Mouse (Mus musculus) WW6 (cell line): ENCODE results near the gene Fbxo21.

Experiments
- DNase-seq: peaks from one replicate; pipeline ENCODE4 v3.0.0-alpha.2; 2013; ENCODE audit warnings: low read depth, low spot score

The Fbxo21 gene

DNA sequence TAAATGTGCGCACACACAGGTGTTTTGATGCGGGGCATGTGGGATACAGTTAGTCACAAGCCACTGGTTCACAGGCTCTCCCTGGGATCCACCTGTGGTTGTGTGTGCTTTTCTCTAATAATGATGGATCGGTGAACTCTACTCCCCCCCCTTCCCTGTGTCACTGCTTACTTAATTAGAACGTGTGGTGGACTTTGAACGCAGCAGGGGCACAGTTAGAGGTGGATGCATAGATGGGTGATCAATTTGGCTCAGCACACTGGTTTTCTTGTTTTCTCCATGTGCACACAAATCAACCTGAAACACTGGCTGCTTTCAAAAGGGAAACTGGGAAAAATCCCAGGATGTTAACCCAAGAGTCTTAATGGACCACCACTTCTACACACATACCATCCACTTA, 2.6 kb downstream of the Fbxo21 start:
- DNase-seq: no peak

GRCm38 (mm10) chr5:117980921-117981320, 4.4 kb downstream of the Fbxo21 start:
- DNase-seq: no peak

DNA sequence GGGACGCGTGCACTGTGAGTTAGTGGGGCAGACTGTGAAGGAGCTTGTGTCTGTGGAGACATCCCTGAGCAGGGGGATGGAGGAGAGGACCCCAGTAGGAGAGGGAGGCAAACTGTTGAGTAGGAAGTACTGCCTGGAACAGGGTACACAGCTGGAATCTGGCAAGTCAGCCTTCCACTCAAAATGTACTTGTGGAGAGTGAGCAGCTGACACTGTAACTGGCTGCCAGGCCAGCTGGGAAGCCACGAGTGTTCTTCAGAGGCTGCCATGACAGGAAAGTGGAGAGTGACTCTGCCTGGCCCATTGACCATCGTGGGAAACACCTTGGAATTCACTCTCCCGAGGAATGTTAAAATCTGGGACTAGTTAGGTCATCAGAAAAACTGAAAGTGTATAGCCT, 5.4 kb downstream of the Fbxo21 start:
- no peak for DNase-seq

GRCm38 (mm10) chr5:117986327-117986726, 9.8 kb downstream of the Fbxo21 start:
- no peak for DNase-seq

DNA sequence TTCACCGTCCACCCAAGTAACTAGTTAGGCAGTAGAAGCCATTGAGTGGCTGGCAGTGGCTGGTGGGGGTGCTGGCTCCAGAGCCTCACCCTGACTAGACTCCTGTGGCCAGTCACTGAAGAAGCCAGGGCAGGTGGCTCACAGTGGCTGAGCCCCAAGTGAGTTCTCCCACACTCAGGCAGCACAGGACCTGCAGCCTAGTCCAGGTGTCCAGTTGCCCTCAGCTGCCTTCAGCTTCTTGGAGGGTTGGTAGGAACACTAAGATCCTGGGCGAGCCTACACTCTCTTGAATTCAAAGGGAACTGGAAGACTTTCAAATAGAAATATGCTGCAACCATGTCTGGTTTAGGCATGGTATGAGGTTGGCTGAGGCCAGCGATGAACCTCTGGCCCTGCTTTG, 11.4 kb downstream of the Fbxo21 start:
- no peak for DNase-seq

DNA sequence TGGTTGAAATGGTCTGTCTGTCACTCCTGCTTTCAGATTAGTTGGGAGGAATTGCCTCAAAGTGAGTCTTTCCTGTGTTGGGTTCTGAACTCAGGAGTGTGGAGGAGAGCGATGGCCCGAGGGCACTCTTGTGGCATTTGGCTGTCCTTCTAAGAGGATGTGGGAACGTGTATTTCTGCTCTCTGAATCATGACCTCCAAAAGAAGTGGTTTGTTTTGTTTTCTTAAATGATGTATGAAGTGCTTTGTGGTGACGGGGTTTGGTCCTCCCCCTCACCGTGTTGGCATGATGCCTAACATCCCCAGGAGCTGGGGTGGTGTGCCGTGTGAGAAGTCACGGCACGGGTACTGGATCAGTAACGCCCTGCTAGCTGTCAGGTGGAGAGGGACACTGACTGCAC, 11.8 kb downstream of the Fbxo21 start:
- DNase-seq: no peak

- no peak for DNase-seq
Observed at GRCm38 (mm10) chr5:117989773-117990172, 13.2 kb downstream of the Fbxo21 start.

DNA sequence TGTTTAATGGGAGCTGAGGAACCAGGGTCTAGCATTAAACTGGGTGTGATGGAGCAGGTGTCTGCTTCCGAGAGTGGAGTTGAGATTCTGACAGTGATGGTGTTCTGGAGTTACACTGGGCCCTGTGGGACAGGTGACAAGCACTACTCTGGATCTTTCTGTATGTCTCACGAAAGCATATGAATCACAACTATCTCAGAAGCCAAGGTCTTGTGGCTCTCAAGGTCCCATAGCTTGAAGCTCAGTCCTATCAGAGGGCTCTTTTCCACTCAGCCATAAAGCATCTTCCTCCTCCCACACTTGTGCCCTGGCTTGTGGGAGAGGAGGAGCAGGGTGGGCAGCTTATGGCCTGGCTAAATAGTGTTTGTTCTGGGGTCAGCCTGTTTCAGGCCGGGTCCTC, 14.4 kb downstream of the Fbxo21 start:
- DNase-seq: no peak

- DNase-seq: no peak
Observed at GRCm38 (mm10) chr5:117993550-117993949, 17.0 kb downstream of the Fbxo21 start.

- DNase-seq: no peak
Observed at GRCm38 (mm10) chr5:117995372-117995901, 18.9 kb downstream of the Fbxo21 start.

- no peak for DNase-seq
Observed at GRCm38 (mm10) chr5:117995911-117996310, 19.4 kb downstream of the Fbxo21 start.

DNA sequence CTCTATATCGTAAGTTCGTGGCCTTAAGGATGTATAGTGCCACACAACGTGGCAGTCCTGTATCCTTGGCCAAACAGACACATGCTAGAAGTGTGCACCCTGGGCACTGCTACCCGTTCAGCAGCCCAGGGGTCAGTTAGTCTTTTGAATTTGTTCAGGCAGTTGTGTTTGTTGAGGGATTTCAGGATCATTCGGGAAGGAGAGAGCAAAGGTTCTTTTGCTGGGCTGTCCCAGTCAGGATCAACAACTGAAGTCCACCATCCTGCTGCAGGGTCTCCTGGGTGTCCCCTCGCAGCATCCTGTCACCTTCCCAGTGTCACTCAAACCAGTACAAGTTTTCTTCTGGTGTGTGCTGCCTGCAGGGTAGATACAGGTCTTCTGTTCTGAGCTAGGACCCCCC, 20.1 kb downstream of the Fbxo21 start:
- no peak for DNase-seq

DNA sequence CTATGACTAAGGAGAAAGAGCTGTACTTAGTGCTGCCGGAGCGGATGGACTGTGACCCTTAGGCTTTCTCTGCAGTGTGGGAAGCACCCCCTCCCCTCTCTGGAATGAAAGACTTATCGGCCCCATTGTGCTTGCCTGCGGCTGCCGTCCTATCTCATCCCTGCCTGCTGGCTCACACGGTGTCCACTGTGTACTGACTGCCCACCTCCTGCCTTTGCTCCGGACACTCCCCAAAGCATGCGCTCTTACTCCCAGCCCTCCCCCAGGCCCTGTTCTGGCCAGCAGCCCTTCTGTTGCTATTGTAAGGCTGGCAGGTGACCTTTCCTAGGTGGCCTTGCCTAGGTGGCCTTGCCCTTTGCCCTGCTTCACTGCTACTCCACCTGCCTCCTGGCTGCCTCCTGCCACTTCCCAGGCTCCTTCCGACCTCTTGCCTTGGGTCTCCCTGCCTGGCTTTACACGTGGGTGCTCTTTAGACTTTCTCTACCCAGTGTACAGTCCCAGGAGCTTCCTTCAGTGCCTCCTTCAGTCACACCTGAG, 21.0 kb downstream of the Fbxo21 start:
- no peak for DNase-seq

DNA sequence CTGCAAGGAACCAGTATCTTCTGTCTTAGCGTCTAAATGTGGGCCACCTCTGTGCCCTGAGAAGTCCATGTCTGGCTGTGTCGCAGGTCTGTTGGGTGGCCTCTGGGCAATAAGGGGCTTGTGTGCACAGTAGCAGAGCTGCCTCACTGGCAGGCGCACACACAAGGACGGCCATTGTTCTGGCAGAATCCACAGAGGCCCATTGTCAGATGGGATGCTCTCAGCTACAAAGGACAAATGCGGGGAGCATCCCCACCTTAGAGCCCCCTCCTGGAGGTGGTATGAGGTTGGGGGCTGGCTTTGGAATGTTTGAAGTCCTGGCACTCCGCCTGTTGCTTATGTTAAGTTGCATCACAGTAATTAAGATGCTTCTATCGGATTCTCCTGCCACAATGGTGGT, 22.5 kb downstream of the Fbxo21 start:
- DNase-seq: no peak

DNA sequence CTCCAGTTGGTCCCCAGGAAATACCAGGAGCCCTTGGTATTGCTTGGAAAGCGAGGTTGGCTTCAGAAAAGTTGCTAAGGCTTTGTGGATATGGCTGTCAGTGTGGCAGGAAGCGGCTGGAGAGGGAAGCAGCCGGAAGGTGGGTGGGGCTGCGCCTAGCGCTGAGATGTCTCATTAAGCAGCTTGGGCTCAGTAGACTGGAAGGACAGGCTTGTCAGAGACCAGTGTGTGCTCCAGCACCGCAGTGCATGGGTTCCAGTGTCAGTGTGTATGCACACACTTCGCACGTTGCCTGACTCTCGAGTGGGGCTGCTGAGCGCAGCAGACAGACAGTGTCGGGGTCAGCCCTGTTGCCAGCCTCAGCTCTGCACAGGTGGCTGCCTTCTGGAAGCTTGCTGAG, 23.1 kb downstream of the Fbxo21 start:
- no peak for DNase-seq

DNA sequence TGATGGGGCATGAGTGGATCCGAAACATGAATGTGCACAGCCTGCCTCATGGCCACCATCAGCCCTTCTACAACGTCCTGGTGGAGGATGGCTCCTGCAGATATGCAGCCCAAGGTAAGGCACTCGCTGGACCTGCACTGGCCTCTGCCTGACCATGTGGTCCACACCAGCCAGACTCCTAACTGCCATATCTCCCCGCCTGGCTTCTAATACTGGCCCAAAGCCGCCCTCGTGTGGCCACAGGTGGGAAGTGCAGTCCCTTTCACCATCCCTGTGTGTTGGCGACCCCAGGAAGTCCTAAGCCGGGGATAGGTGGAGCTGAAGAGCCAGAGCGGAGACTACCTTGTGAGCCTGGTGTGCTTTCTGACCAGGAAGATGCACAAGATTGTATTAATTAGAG, 25.5 kb downstream of the Fbxo21 start:
- peak; percentile 29 for DNase-seq

DNA sequence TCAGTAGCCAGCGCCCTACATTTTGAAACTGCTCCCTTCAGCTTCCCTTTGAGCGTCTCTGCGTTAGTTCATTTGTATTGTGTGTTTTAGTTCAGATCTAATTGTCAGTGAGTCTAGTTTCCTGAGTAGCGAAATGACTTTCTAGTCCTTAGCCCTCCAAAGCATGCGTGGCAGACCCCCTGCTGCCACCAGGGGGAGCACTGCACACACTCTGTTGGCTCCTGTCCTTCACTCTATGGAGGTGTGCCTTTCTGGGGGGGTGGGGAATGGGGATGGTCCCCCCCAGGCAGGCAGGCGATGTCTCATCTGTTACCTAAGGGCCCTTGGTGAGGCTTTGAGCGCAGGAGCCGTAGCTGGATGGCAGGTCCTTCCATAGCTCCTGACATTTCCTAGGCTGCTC, 28.1 kb downstream of the Fbxo21 start:
- DNase-seq: no peak

DNA sequence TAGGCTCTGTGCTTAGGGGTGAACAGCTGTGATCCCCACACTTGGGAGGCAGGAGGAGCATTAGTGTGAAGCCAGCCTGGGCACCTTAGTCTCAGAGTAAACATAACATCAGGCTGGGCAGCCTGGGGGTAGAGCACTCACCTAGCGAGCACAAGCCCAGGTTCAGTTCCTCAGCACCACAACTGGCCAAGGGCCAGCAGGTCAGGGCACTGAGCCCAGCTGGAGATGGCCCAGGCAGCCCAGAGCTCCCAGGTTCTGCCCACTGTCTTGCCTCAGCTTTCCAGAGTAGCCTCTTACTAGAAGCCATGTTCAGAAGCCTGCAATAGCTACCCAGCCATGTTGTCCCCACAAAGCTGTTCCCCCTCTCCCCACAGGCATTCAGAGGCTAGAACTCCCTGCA, 29.2 kb downstream of the Fbxo21 start:
- DNase-seq: no peak

DNA sequence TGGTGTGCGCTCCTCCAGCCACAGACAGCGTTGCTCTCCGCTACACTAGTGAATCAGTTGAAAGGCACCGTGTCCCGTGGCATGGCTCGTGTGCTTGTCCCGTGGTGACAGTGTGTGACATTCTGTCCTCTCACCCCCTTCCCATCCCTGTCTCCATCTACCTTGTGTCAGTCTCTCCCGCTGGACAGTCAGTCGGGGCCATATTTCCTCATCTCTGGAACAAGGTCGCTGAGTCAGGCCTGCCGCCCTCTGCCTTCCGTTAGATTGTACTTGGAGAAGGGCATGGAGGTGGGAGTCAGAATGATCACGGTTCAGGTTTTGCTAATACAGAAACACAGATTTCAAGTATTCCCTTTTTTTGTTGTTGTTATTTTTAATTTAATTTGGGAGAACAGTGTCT, 31.8 kb downstream of the Fbxo21 start:
- no peak for DNase-seq

DNA sequence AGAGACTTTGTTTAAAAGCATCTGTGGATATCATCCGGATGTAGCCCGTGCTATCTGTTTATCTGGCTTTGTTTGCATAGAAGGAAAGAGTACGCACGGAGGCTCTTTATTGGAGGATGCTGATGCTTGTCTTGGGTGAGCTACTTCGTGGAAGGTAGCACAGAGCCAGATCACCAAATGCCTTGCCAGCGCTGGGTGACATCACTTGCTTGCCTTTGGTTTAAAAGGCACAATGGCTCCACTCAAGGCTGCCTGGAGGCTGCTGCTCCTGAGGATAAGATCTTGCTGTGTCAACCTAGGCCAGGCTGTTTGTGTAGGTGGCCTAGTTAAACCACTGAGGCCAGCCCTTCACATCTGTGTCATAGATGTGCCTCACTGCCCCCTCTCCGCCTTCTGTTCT, 34.3 kb downstream of the Fbxo21 start:
- DNase-seq: no peak

- no peak for DNase-seq
Observed at GRCm38 (mm10) chr5:118011796-118012195, 35.3 kb downstream of the Fbxo21 start.

GRCm38 (mm10) chr5:118015028-118015427, 38.5 kb downstream of the Fbxo21 start:
- no peak for DNase-seq

GRCm38 (mm10) chr5:118015669-118016068, 39.1 kb downstream of the Fbxo21 start:
- no peak for DNase-seq

GRCm38 (mm10) chr5:118017527-118017926, 41.0 kb downstream of the Fbxo21 start:
- no peak for DNase-seq
